In genomic region chr11:119533745-119534144, GRCm38 (mm10) we compare ENCODE assay signal across 15 mouse cellular contexts. TPM values are rescaled to one million over a fixed set of nuclear protein-coding genes. Genes with fewer than 3 reads are reported as not detected.
"Had no signal": no experiment of that assay in that cellular context is flagged by ENCODE, and none has a peak within 500 bp of the region (broad histone marks: within the 10 kb centered on the region; RNA-seq: fewer than 3 reads in every experiment).

No protein-coding gene starts in this region.

- H3K36me3 ChIP-seq: limb, embryonic 13.5 days; midbrain, embryonic 12.5 days; neural tube, embryonic 15.5 days had no signal

- DNase-seq: kidney, adult 8-10 months; kidney, postnatal 25 days; left cerebral cortex, postnatal 4 days; lung, adult 18-20 months; lung, postnatal 4 days; right cerebral cortex, adult 18-20 months; right cerebral cortex, postnatal 25 days; thymus, postnatal 14 days had no signal

- H3K4me3 ChIP-seq: limb, embryonic 13.5 days; midbrain, embryonic 12.5 days; myocyte; neural tube, embryonic 15.5 days had no signal

- H3K4me1 ChIP-seq: limb, embryonic 13.5 days; midbrain, embryonic 12.5 days had no signal

- ATAC-seq: lung, postnatal 0 days had no signal

- H3K4me2 ChIP-seq: limb, embryonic 13.5 days; midbrain, embryonic 12.5 days; neural tube, embryonic 15.5 days had no signal

- H3K27me3 ChIP-seq: neural tube, embryonic 15.5 days had no signal

- H3K27ac ChIP-seq: limb, embryonic 13.5 days; liver, embryonic 14.5 days; midbrain, embryonic 12.5 days; neural tube, embryonic 15.5 days had no signal

- H3K9me3 ChIP-seq: limb, embryonic 13.5 days; midbrain, embryonic 12.5 days; neural tube, embryonic 15.5 days had no signal

- H3K9ac ChIP-seq: limb, embryonic 13.5 days; liver, embryonic 14.5 days; midbrain, embryonic 12.5 days; neural tube, embryonic 15.5 days had no signal

RNA-seq across cellular contexts. Expression of gene Nptx1, which starts 13.8 kb away (rescaled TPM):
- total RNA-seq: megakaryocyte, adult 5-6 weeks had no signal
- polyA plus RNA-seq: liver, embryonic 14.5 days had no signal
